Mouse (Mus musculus): ENCODE measurements around the gene Syn3.

- TF ChIP-seq POLR2A (IDR thresholded peaks at IDR 0.05; ENCODE audit: control insufficient read depth, extremely low read depth, insufficient read depth, low read length, poor library complexity) (no peak), CTCF (IDR thresholded peaks at IDR 0.05; ENCODE audit: borderline replicate concordance, control insufficient read depth, extremely low read depth, insufficient read depth, low read length, poor library complexity) (no peak)
These were observed 427.9 kb downstream of the Syn3 start for GRCm38 (mm10) chr10:86070751-86071150.

Measured in thymus, adult 2 months (tissue).